Mouse (Mus musculus): Measurements from ENCODE around the gene Zfp280d.

- TF ChIP-seq POLR2A (IDR thresholded peaks at IDR 0.05; ENCODE audit: insufficient read depth, low read depth, low read length), result no peak
- no peak for TF ChIP-seq CTCF (IDR thresholded peaks at IDR 0.05; ENCODE audit: insufficient read depth, low read depth, low read length)
Observed at GRCm38 (mm10) chr9:72309765-72310164, 35.1 kb downstream of the Zfp280d start.

Measured in olfactory bulb, adult 2 months (tissue).